Mouse (Mus musculus) liver, embryonic 14.5 days (tissue): ENCODE data around the gene Klk12. TPM values are rescaled to one million over a fixed set of nuclear protein-coding genes. Genes with fewer than 3 reads are reported as not detected.

ENCODE experiments used
- ATAC-seq: fragments of 200-750 bp; cut with Nextera tagmentation; 2 replicates; pipeline ENCODE4 v1.8.0; 2017; ENCODE audit warnings: moderate number of reproducible peaks, mild to moderate bottlenecking, moderate library complexity; ENCODE audit not compliant: insufficient read depth
- DNase-seq, 3 experiments: peaks; one replicate each; pipeline ENCODE4 v3.0.0-alpha.2; 2012 to 2013; ENCODE audit warnings: low read depth in 3 of 3, low spot score in 3 of 3
- H3K27ac ChIP-seq: fragments of 300-500 bp; sonication (generic); 2 replicates; pipeline ENCODE4 v1.5.1; 2014; ENCODE audit warnings: moderate library complexity, mild to moderate bottlenecking, control low read depth, inconsistent platforms
- H3K27me3 ChIP-seq: fragments of 300-500 bp; sonication (generic); 2 replicates; pipeline ENCODE4 v1.6.1; 2014; ENCODE audit warnings: mild to moderate bottlenecking, low read length, moderate library complexity; ENCODE audit not compliant: control insufficient read depth, insufficient read depth
- H3K36me3 ChIP-seq: fragments of 300-500 bp; sonication (generic); replicated peaks from 2 replicates; pipeline ENCODE4 v1.6.1; 2014; ENCODE audit warnings: low read depth; ENCODE audit not compliant: control insufficient read depth, insufficient read depth
- H3K4me1 ChIP-seq, 2 experiments: fragments of 200-500 bp in 1 of 2; fragments of 300-500 bp in 1 of 2; sonication (generic) in 1 of 2; replicated peaks; 2 replicates each; pipeline ENCODE4 v1.6.1; 2012 to 2014; ENCODE audit warnings: antibody characterized with exemption in 1 of 2, inconsistent platforms in 1 of 2, low read length in 1 of 2; ENCODE audit not compliant: control insufficient read depth in 2 of 2, insufficient read depth in 2 of 2
- H3K4me2 ChIP-seq: fragments of 300-500 bp; sonication (generic); 2 replicates; pipeline ENCODE4 v1.6.1; 2014; ENCODE audit warnings: low read depth, mild to moderate bottlenecking, control low read depth, moderate library complexity
- H3K4me3 ChIP-seq, 2 experiments: fragments of 200-500 bp in 1 of 2; fragments of 300-500 bp in 1 of 2; sonication (generic) in 1 of 2; 2 replicates each; pipeline ENCODE4 v1.5.1; 2012 to 2014; ENCODE audit warnings: low read depth in 2 of 2, low read length in 2 of 2, mild to moderate bottlenecking in 2 of 2, control low read depth in 1 of 2, inconsistent platforms in 1 of 2, moderate library complexity in 1 of 2; ENCODE audit not compliant: insufficient read depth in 1 of 2
- H3K9ac ChIP-seq: fragments of 300-500 bp; sonication (generic); replicated peaks from 2 replicates; pipeline ENCODE4 v1.6.1; 2014; ENCODE audit warnings: mild to moderate bottlenecking, control low read depth, moderate library complexity
- H3K9me3 ChIP-seq: fragments of 300-500 bp; sonication (generic); 2 replicates; pipeline ENCODE4 v1.6.1; 2016; ENCODE audit warnings: low read length, mixed read lengths; ENCODE audit not compliant: control insufficient read depth
- CTCF ChIP-seq: IDR thresholded peaks from 2 replicates; pipeline ENCODE4 v1.5.1; 2016; ENCODE audit warnings: antibody characterized with exemption, low read depth, control low read depth
- EP300 ChIP-seq: IDR thresholded peaks from 2 replicates; pipeline ENCODE4 v1.6.1; 2016; ENCODE audit warnings: antibody characterized with exemption, low read depth
- WGBS: fragments of 180-500 bp; shearing (Covaris S2); extraction: QIAGEN DNeasy Blood & Tissue Kit; methylation state at CpG from one replicate; pipeline ENCODE4 v1.1.7; 2014; ENCODE audit not compliant: insufficient replicate concordance; 5-methylcytosine and 5-hydroxymethylcytosine counted together
- polyA plus RNA-seq, 2 experiments: library from polyadenylated mRNA; depleted of rRNA in 1 of 2; stranded (reverse) in 1 of 2; unstranded in 1 of 2; fragments of >200 nt; fragmentation: Nextera tagmentation in 1 of 2; extraction: Ambion mirVana in 1 of 2; gene quantifications; 2 replicates each; pipeline versions ENCODE4 v1.2.1 to v1.2.3; 2012 to 2014

The Klk12 gene
- polyA plus RNA-seq, 2 experiments, result not detected

- ATAC-seq (no peak), DNase-seq (no peak)
- TF ChIP-seq CTCF (no peak), EP300 (no peak)
- H3K36me3 ChIP-seq, result no peaks in the 10 kb centered on the region
- no peak overlapping the region for H3K4me3 ChIP-seq
- H3K4me2 ChIP-seq, result no peak overlapping the region
- no peaks in the 10 kb centered on the region for H3K27me3 ChIP-seq
- H3K9ac ChIP-seq, result no peak overlapping the region
- WGBS, result 32% methylated on average over 2 of the region's 2 CpGs
- H3K9me3 ChIP-seq, result no peaks in the 10 kb centered on the region
- H3K4me1 ChIP-seq, result no peaks in the 10 kb centered on the region
- H3K27ac ChIP-seq, result no peak overlapping the region
Measured at GRCm38 (mm10) chr7:43789295-43789694, 20.6 kb downstream of the Klk12 start.

- no peak within 1 kb of the TSS for H3K9ac ChIP-seq
- H3K9me3 ChIP-seq, result no peaks in the 10 kb centered on the region
- ATAC-seq (no peak), DNase-seq (no peak)
- H3K27me3 ChIP-seq, result peaks cover 6% of the 10 kb centered on the region
- H3K4me3 ChIP-seq, result no peak within 1 kb of the TSS
- WGBS, result 59% methylated on average over 7 of the region's 7 CpGs
- no peak within 1 kb of the TSS for H3K27ac ChIP-seq
- H3K4me1 ChIP-seq, result no peaks in the 10 kb centered on the region
- no peaks in the 10 kb centered on the region for H3K36me3 ChIP-seq
- TF ChIP-seq CTCF (no peak), EP300 (no peak)
- no peak within 1 kb of the TSS for H3K4me2 ChIP-seq
Measured at GRCm38 (mm10) chr7:43791591-43791990, 22.9 kb downstream of the Klk12 start, which contains the start of gene Klk9. Gene Klk9 (plus strand): TSS chr7:43791891.

DNA sequence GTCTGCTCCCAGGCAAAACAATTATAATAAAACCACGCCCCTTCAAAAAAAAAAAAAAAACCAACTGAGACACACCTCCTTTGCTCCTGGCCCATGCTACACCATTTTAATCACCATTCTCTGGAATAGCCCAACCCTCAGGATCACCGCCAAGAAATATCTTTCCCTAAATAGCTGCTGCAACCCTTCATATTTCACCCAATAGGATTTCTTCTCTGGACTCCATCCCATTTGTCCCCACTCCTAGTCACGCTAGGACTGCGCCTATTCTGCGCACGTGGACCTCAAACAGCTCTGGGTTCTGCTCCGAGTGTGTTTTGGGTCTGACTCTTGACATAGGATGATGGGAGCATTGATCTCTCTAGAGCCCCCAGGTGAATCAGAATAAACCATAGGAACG lies 27.7 kb downstream of the Klk12 start:
- H3K4me3 ChIP-seq, result no peak overlapping the region
- H3K4me1 ChIP-seq, result no peaks in the 10 kb centered on the region
- H3K27ac ChIP-seq, result no peak overlapping the region
- DNase-seq, result no peak
- 11% methylated on average over 8 of the region's 8 CpGs for WGBS
- no peaks in the 10 kb centered on the region for H3K9me3 ChIP-seq
- H3K27me3 ChIP-seq, result peaks cover 15% of the 10 kb centered on the region
- H3K9ac ChIP-seq, result no peak overlapping the region
- no peak for ATAC-seq
- H3K36me3 ChIP-seq, result no peaks in the 10 kb centered on the region
- TF ChIP-seq EP300, result no peak
- no peak for TF ChIP-seq CTCF
- peak overlapping the region; percentile 59; the same call in 1 of the 2 replicates for H3K4me2 ChIP-seq

- Histone ChIP-seq H3K4me1 (no peaks in the 10 kb centered on the region), H3K36me3 (no peaks in the 10 kb centered on the region), H3K4me3 (peak within 1 kb of the TSS; percentile 19 to 45), H3K4me2 (peak within 1 kb of the TSS; percentile 59), H3K9ac (no peak within 1 kb of the TSS), H3K9me3 (no peaks in the 10 kb centered on the region), H3K27ac (no peak within 1 kb of the TSS), H3K27me3 (peaks cover 15% of the 10 kb centered on the region)
- ATAC-seq (no peak), DNase-seq (no peak)
- under 1% methylated on average over 28 of the region's 28 CpGs for WGBS
- no peak for TF ChIP-seq CTCF
- no peak for TF ChIP-seq EP300
Measured at GRCm38 (mm10) chr7:43797333-43797769, 28.7 kb downstream of the Klk12 start, which contains the start of gene Klk8. Gene Klk8 (plus strand): TSS chr7:43797577.

DNA sequence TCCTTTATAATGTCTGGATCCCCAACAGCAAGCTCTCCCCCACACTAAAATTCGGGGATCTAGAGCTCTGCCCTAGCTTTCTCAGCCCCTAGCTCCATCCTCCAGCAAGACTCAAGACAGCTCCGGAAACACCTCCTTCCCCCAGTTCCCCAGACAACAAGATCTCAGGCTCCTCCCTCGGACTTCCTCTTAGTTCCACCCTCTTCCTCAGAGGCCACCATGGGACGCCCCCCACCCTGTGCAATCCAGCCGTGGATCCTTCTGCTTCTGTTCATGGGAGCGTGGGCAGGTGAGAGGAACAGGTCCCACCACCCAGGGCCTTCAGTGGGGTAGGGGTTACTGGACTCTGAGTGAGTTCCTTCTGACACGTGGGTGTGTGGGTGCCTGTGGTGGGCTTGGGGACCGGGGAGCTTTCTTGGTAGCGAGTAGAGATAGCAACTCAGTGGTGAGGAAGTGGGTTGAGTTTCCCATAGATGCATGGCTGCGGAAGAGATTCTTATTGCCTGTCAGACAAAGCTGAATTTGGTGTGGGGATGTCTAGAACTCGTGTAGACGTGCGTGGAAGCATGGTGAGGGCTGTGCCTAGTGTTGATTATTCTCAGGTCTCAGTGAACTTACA lies 29.3 kb downstream of the Klk12 start:
- H3K27ac ChIP-seq, result no peak overlapping the region
- TF ChIP-seq CTCF, result no peak
- no peak for TF ChIP-seq EP300
- ATAC-seq, result no peak
- peaks cover 15% of the 10 kb centered on the region for H3K27me3 ChIP-seq
- 4% methylated on average over 13 of the region's 13 CpGs for WGBS
- peak overlapping the region; percentile 59 for H3K4me2 ChIP-seq
- no peak overlapping the region for H3K9ac ChIP-seq
- peak overlapping the region in 1 of 2 experiments; percentile 45; a peak in 2 of 4 replicates for H3K4me3 ChIP-seq
- no peaks in the 10 kb centered on the region for H3K36me3 ChIP-seq
- no peaks in the 10 kb centered on the region for H3K4me1 ChIP-seq
- H3K9me3 ChIP-seq, result no peaks in the 10 kb centered on the region
- DNase-seq, result no peak
